Mouse (Mus musculus): ENCODE measurements around the gene Tmem81.

The Tmem81 gene

DNA sequence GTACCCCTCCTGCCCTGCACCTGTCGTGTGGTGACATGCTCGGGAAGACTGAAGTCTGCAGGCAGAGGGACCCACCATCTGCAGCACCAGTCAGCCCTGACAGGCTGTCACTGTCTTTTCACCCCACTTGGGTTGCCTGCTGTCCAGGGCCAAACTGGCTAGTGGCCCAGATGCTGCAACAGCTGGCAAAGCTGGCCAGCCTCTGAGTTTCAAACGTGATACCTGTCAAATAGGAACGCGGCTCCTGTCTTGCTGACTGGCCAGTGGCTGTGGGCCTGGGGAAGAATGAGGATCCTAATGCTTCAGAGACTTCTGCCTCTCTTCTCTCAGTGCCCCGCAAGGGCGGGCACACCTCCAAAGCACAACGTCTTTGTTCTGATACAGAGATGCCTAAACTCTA, 37.8 kb downstream of the Tmem81 start:
- in situ Hi-C loops (cut with MboI; ENCODE audit: unreplicated experiment in 2 of 2) = loop anchor here in 1 of 2 experiments (25.0 kb wide), 1 partner anchor 419 kb away; no protein-coding TSS in a partner anchor

DNA sequence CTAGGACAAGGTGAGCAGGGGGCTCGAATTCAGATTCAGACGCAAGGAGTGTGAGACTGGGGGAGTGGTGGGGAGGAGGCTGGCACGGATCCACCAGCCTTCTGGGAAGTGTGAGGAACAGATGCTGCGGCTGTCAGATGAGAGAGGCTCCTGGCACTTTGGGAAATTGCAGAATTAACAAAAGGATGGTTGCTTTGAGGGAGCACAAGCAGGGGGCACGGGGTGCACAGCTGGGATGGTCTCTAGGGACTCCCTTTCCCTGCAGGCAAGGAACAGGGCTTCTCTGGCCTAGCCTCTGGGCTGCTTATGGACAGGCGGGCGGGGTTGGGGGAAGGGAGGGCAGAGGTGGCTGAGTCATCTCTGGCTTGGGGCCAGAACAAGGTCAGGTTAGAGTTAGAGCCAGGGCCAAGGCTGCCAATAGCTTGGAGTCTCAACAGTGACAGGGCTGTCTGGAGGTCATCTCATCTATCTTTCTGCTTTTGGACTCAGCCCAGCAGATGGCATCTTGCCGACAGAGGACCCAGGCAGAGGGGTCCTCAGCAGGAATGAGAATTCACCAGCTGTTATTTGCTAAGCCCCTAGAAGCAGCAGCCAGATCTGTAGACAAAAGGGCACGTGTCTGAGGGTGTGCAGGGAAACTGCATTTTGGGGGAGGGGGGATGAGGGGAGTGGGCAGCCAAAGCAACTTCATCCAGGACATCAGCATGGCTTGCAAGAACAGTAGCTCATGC, 52.0 kb downstream of the Tmem81 start:
- in situ Hi-C loops (cut with MboI; ENCODE audit: unreplicated experiment in 2 of 2) = no loop called here
